Mouse (Mus musculus): ENCODE results near the gene Nup155.

GRCm38 (mm10) chr15:8131268-8131667 lies 22.2 kb downstream of the Nup155 start:
- no peak for TF ChIP-seq CTCF (IDR thresholded peaks at IDR 0.05; ENCODE audit: borderline replicate concordance, control insufficient read depth, extremely low read depth, insufficient read depth, low read length, poor library complexity)
- no peak for TF ChIP-seq POLR2A (IDR thresholded peaks at IDR 0.05; ENCODE audit: control insufficient read depth, extremely low read depth, insufficient read depth, low read length, poor library complexity)

Data from thymus, adult 2 months (tissue).